Mouse (Mus musculus) embryo, embryonic 11.5 days (tissue): ENCODE measurements around the gene Galk2.

Source experiments
- DNase-seq: peaks from one replicate; pipeline ENCODE4 v3.0.0-alpha.2; 2012; ENCODE audit warnings: low read depth, low spot score

Galk2 gene

GRCm38 (mm10) chr2:125858521-125859280 lies at the start of gene Galk2, which contains the start of gene Cops2:
Galk2 (plus strand) TSS chr2:125859109.
Cops2 (minus strand) TSS chr2:125859139.
- DNase-seq = peak; percentile 92

GRCm38 (mm10) chr2:125809551-125809950 lies 49.4 kb upstream of the Galk2 start:
- DNase-seq = no peak

GRCm38 (mm10) chr2:125811332-125811731 lies 47.6 kb upstream of the Galk2 start:
- DNase-seq = no peak

GRCm38 (mm10) chr2:125813972-125814595 lies 44.8 kb upstream of the Galk2 start:
- no peak for DNase-seq

- DNase-seq = no peak
Measured at GRCm38 (mm10) chr2:125820397-125820796, 38.5 kb upstream of the Galk2 start.

GRCm38 (mm10) chr2:125826201-125826600 lies 32.7 kb upstream of the Galk2 start:
- DNase-seq = no peak

- DNase-seq = no peak
Measured at GRCm38 (mm10) chr2:125827898-125828297, 31.0 kb upstream of the Galk2 start.

GRCm38 (mm10) chr2:125829924-125830323 lies 29.0 kb upstream of the Galk2 start:
- DNase-seq = no peak

- DNase-seq = no peak
Measured at GRCm38 (mm10) chr2:125838091-125838490, 20.8 kb upstream of the Galk2 start.

GRCm38 (mm10) chr2:125838708-125839284 lies 20.1 kb upstream of the Galk2 start:
- no peak for DNase-seq

GRCm38 (mm10) chr2:125851237-125851636 lies 7.7 kb upstream of the Galk2 start:
- DNase-seq = no peak

- DNase-seq = no peak
Measured at GRCm38 (mm10) chr2:125857707-125858106, 1.2 kb upstream of the Galk2 start.

GRCm38 (mm10) chr2:125863799-125864198 lies 4.9 kb downstream of the Galk2 start:
- no peak for DNase-seq

GRCm38 (mm10) chr2:125864551-125864950 lies 5.6 kb downstream of the Galk2 start:
- no peak for DNase-seq

- DNase-seq = no peak
Measured at GRCm38 (mm10) chr2:125865585-125865984, 6.7 kb downstream of the Galk2 start.

- peak; percentile 39 for DNase-seq
Measured at GRCm38 (mm10) chr2:125866058-125866740, 7.3 kb downstream of the Galk2 start.

- DNase-seq = no peak
Measured at GRCm38 (mm10) chr2:125868301-125868700, 9.4 kb downstream of the Galk2 start.

- no peak for DNase-seq
Measured at GRCm38 (mm10) chr2:125870159-125870558, 11.2 kb downstream of the Galk2 start.

GRCm38 (mm10) chr2:125885891-125886576 lies 27.1 kb downstream of the Galk2 start:
- no peak for DNase-seq

- DNase-seq = no peak
Measured at GRCm38 (mm10) chr2:125893096-125893495, 34.2 kb downstream of the Galk2 start.

GRCm38 (mm10) chr2:125895099-125895498 lies 36.2 kb downstream of the Galk2 start:
- no peak for DNase-seq

- no peak for DNase-seq
Measured at GRCm38 (mm10) chr2:125896355-125896754, 37.4 kb downstream of the Galk2 start.
